Mouse (Mus musculus): ENCODE results near the gene Nagk.
"Not testable (repeated sequence)": the region's sequence is repeated elsewhere in the genome, so short reads cannot be mapped to it uniquely, and the experiment has no call there.

Nagk gene

DNA sequence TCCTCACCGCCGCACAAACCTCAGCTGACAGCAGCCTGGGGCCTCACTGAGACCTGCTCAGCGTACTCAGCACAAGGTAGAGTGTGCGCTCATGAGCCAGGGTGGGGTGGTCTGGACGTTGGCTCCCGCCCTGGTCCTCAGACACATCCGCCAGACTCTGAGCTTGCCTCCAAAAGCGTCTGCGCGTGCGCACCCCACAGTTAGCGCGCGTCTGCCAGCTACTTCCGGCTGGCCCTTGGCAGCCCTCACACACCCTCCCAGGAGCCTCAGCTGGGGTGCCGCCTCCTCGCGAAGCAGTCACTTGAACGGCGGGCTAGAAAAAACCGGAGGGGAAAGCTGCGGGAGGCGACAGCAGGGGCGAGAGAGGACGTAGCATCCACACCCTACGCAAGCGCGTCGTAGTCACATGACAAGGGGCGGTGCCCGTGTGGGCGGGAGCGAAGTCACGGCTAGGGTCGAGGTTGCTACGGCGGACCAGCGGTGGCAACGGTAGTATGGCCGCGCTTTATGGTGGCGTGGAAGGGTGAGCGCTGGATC is at the start of gene Nagk:
Gene Nagk (plus strand): TSS at position 223 of the 537 bp plus-strand sequence.
- DNase-seq (ENCODE audit: low read depth): peak; percentile 91

DNA sequence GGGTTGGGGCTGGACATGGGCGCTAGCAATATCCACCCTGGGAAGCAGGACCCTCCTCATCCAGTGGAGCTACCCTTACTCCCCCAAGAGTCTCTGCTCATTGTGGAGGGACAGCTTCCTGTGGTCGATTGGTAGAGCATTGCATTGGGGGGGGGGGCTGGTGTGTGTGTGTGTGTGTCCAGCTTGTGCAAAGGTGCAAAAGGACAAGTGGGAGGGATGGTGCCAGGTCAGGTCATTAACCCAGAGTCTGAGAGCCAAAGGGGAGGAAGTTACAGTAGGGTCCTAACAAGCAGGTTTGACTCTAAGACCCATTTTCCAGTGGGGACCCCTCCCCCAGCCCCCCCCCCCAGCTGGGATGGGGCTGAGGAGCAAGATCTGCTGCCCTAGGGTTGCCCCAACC is 49.3 kb upstream of the Nagk start:
- no peak for DNase-seq (ENCODE audit: low read depth)

DNA sequence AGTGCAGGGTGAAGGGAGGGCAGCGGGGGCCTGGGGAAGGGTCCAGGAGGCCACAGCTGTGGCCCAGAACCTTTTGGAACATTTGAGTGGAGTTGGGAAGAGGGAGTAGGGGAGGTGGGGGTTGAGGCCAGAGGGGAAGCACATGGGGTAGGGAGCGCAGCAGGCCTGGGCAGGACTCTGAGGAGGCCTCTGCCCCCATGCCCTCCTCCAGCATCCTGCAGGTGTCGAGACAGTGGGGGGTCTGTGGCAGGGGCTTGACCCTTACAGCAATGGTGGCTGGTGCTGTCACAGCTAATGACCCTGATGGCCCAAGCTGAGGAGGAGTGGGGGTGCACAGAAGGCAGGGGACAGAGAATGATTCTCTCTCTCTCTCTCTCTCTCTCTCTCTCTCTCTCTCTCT is 45.5 kb upstream of the Nagk start:
- DNase-seq (ENCODE audit: low read depth): no peak

DNA sequence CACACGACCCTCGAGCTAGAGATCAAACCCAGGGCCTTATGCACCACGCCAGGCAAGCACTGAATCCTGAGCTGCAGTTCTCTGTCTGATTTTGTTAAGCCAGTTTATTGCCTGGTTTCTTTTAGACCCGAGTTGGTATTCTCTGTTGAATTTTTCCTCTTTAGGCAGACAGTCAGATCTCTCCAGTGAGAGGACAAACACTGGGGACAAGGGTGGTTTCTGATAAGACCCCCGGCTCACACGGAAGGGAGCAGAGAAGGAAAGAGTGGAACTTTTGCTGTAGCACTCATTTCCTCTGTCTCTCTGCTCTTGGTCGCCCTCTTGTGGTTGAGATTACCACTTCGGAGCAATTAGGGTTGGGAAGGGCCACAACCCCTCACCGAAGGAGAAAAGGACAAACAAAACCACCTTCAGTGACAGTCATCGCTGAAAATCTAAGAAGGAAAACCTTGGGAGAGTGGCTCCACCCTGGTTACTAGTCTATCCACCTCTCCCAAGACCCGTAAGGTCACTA is 44.6 kb upstream of the Nagk start:
- no peak for DNase-seq (ENCODE audit: low read depth)

DNA sequence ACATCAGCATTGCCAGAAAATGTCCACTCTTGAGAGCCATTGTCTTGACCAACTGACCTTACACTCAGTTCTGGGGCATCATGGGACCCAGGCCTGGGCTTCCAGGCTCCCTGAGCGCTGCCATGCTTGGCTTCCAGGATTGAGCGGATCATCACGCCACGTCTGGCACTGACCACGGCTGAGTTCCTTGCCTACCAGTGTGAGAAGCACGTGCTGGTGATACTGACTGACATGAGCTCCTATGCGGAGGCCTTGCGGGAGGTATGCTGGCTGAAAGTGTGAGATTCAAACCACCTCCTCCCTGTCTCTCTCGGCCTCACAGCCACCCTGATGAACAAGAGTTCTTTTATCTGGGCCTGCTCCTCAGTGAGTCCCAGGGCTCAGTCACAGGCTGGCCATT is 38.7 kb upstream of the Nagk start:
- no peak for DNase-seq (ENCODE audit: low read depth)

DNA sequence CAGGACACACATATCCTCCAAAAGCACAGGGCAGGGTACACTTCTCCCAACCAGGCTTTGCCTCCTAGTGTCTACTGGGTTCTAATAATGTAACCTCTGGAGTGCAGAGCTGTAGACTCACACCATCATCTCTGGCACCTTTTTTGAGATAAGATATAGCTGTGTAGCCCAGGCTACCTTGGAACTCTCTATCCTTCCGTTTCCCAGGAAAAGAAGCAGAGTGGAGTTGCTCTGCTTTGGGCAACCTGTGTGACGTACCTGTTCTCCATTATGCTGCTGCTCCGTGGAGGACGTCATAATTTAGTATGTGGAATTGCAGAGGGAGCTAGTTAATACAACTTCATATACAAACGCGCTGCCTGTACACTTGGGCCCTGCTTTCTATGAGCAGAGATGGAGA is 32.4 kb upstream of the Nagk start, which contains the start of gene Ankrd53:
Gene Ankrd53 (plus strand): TSS at position 301 of the 400 bp plus-strand sequence.
- no peak for DNase-seq (ENCODE audit: low read depth)

DNA sequence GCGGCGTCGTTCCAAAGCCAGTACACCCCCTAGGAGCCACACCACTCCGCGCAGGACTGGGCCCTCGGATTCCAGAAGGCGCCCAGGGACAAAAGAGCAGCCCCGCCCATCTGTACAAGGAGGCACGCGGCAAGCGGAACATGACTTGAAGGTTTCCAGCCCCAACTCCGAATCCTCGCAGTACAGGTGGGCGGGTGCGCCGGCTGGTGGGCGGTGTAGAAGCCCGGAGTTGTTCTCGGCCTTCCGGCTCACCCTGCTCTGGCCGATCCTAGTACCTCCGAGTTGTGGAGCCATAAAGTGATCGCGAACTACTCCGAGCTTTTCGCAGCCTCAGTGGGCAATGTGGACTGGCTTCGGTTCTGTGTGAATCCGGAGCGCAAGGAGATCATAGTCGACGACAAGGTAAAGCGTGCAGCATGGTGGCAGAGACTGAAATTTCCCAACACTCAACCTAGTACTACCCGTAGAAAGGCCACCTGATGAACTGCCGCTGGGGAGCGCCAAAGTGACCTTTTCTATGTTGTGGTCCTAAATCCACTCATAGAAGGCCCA is 31.8 kb upstream of the Nagk start:
- DNase-seq (ENCODE audit: low read depth): no peak

DNA sequence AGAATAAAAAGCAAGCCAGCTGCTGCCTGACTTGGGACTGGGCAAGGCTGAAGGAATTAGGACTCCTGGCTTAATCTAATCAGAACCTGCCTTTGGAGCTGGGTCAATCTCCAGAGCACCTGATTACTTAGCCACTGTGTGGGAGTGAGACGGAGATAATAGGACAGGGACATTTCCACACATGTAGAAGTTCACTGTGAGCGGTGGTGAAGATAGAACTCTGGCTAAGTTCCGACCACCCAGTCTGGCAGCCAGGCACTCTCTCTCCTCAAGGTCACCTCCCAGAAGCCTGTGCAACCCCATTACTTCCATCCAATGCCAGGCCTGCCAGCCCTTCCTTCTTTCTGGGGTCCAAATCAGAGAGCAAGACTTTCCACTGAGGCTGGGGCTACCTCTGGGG is 27.8 kb upstream of the Nagk start:
- no peak for DNase-seq (ENCODE audit: low read depth)

DNA sequence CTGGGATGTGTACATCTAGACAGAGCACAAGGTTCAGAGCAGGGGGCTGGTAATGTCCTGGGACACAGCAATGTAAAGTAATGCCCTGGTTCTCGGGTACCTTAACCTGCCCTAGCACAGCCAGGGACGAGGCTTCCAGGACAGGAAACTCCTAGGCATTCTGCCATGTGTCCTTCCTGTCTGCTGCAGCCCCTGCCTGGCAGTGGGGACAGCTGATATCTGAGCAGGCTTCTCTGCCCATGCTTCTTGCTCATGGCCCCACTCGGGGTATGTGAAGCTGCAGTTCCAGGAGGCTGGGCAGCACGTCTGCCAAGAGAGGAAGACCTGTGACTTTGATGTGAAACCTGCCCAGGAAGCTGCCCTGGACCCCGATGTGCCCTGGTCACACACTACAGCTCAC is 26.3 kb upstream of the Nagk start:
- no peak for DNase-seq (ENCODE audit: low read depth)

DNA sequence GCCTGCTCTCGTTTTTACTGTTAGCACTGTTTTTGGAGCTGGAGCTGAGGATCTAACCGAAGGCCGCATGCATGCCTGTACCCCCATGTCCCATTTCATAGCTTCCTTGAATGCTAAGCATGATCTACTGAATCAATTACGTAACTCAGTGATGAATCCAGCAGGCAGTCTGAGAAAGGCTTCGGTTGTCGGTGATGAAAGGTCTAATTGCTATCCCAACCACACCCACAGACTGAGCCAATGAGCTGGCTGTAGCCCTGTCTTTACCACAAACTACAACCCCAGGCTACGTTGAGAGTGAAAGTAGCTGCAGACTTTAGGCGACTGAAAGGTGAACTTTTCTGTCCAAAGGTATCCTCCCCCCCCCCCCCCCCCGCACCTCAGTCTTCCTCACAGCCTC is 20.7 kb upstream of the Nagk start:
- DNase-seq (ENCODE audit: low read depth): peak; percentile 43

DNA sequence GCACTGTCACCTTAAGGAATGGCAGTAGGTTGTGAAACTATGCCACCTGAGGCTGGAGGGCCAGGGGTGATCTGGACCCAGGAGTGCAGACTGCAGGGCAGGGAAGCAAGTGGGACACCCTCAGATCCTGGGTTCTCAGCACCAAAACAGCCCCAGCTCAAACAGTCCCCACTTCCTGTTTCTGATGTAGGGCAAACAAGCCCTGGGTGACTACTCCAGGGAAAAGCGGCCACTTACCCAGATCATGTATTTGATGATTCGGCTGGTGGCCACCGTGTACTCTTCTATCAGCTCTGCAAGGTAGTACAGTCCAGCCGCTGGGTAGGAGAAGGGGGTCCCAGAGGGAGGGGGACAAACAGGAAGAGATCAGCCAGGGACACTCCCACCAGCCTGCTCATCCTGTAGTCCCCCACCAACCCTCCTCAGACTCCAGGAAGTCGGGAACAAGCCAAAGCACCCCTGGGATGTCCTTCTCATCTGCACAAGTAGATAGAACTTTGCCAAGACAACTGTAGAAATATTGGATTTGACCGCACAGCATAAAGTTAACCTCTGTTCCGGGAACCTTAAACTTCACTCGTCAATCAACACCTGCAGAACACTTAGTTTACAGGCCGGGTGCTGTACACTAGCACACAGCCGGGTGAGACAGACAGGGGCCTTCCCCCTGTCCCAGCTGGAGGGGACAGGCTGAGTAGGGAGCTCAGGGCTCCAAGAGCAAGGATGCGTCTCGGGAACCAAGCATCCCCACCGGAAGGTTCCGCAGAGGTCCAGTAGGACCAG is 19.8 kb upstream of the Nagk start:
- DNase-seq (ENCODE audit: low read depth): no peak

DNA sequence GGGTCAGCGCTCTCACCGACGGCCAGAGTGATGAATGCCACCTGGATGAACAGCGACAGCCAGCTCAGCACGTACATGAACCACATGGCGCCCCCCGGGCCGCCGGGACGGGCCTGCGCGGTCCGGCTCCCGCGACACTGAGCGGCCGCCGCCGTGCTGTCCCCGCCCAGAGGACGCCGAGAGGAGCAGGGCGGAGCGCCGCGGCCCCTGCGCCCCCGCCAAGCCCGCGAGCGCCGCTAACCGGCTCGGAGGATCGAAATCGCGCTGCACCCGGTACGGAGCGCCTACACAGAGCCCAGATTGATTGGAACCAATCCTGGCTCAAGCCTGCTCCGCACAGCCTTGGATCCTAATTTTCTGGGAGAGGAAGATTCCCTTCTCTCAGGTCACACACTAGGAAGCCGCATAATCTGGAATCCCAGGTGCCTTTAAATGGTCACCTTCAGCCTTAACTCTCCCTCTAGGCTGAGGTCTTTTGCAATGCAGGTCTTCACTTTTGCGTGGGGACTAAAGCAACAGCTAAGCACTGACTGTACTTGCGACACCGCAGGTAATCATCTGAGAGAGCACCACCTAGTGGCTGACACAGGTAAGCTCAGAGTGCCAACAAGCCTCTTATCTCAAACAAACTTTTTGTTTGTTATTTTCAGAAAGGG is 19.0 kb upstream of the Nagk start, which contains the start of gene Tex261:
Gene Tex261 (minus strand): TSS at position 176 of the 656 bp plus-strand sequence.
- peak; percentile 73 for DNase-seq (ENCODE audit: low read depth)

DNA sequence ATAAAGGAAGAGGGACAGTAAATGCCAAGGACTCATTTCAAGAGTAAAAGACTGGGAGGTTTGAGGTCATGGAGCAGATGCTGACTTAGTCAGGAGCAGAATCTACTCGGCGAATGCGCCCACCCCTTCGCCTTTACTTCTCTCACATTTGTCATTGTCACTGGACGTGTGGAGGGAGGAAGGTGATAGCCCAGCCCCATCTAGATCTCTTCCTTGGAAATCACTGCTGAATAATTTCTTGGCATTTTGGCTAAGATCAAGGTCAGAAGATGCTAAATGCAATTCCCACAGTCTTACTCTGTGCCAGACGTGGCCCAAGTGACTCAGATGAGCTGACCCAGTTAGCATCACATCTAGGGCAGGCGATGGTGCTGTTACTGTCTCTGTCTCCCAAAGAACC is 16.5 kb upstream of the Nagk start:
- DNase-seq (ENCODE audit: low read depth): no peak

DNA sequence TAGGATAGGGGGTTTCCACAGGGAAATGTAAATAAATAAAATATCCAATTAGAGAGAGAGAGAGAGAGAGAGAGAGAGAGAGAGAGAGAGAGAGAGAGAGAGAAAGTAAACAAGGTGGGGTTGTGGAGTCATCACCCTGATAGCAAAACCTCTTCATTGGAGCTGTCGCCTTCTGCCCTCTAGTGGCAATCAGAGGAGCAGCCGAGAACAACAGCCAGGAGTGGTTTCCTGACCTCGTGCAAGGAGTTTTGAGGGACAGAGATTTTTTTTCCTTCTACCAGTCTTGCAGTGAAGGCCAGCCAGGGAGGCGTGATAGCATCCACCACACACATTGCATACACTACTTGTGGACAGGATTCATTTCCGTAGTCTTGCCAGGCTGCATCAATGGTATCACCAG is 15.8 kb upstream of the Nagk start:
- peak; percentile 36 for DNase-seq (ENCODE audit: low read depth)

DNA sequence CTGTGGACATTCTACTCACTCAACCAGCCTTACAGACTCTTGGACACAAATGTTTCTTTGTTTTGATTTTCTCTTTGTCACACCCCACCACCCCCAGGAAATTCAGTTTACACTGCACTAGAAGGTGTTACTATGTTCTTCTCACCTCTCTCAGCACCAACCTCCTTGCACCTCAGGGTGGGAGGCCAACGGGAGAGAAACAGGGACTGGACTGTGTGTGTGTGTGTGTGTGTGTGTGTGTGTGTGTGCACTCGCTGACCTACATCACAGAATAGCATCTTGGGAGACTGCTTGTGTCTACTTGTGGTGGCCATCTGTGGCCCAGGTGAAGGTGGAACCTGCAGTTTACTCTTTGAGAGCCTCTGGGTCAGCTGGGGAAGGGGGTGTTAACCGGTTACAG is 8.4 kb upstream of the Nagk start:
- no peak for DNase-seq (ENCODE audit: low read depth)

DNA sequence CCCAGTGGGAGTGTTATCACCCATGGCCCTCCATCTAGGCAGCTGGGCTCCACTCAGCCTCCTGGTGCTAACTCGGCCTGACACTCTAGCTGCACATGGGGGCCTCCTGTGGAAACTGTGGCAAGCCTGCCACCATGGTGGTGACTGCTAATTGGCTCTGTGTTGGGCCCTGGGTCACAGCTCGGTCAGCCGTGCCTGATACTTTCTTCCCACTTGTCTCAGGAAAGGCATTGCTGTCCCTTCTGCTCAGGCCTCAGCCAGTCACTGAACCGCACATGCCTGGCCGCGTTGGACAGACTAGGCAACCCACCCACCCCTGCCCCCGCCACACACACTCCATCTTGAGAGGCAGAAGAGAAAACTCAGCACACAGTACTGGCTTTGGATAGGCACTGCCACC is 6.2 kb upstream of the Nagk start:
- no peak for DNase-seq (ENCODE audit: low read depth)

DNA sequence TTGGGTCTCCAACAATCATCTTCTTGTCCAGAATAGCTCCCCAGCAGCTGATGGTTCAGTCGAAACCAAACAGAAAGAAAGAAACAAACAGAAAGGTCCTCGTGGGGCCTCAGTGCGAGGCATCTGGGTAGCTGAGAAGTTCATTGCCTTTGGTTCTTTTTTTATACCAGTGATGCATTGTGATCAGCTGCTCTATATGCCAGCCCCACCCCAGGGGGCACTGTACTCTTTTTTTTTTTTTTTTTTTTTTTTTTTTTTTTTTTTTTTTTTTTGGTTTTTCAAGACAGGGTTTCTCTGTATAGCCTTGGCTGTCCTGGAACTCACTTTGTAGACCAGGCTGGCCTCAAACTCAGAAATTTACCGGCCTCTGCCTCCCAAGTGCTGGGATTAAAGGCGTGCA is 4.2 kb upstream of the Nagk start:
- DNase-seq (ENCODE audit: low read depth): not testable (repeated sequence)

DNA sequence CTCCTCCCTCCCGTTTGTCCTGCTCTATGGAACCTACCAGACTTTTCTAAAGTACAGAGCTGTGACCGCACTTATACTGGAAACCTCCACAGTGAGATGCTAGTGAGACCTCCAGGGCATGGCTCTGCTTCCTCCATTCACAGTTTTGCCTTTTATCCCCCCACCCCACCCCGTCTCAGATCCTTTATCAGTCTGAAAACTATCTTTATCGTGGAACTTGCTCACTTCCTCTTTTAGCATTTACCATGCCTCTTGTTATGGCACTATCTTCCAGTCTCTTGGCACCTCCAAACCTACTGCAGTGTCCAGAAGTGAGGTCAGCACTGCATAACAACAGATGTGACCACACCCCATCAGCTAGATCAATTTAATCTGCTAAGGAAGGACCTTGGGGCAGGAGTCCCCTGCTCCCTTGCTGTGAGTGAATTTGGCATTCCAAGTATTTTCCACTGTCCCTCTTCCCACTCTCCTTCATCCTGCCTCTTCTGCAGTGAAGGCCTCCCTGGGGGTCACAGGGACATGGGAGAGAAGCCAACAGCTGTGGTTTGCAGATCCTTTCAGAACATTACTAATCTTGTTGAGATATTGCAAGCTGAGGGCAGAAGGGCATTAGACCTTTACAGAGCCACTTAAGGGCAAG is 3.4 kb upstream of the Nagk start:
- DNase-seq (ENCODE audit: low read depth): no peak

DNA sequence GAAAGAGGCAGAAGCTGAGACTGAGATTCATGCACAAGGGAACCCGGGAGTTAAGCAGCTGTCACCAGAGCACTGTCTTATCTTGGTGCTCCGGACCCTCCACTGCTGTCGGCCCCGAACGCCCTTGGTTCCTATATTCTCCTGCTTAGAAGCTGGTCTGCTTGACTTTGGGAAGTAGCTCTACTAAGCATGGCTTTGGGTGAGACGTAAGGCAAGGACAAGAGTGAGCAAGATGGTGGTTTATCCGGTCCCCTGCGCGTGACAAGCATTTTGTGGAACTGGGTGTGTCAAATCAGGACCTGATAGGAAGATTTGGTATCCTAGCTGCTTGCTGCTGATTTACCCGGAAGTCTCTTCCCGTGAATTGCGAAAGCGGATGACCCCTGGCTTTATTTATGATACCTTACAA is 714 bp downstream of the Nagk start:
- no peak for DNase-seq (ENCODE audit: low read depth)

DNA sequence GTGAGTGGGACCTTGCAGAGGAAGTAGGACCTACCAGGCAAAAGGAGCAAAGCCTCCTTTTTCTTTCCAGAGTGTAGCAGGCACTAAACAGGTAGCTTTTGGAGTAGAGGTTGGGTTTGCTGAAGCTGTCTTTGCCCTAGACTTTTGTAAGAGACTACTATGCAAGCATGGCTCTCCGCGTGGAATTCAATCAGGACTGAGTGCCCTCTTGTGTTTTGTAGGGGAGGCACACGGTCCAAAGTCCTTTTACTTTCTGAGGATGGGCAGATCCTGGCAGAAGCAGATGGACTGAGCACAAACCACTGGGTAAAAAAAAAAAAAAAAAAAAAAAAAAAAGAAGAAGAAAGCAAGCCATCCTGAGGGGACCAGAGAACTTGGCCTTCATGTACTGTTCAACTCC is 1.9 kb downstream of the Nagk start:
- no peak for DNase-seq (ENCODE audit: low read depth)

DNA sequence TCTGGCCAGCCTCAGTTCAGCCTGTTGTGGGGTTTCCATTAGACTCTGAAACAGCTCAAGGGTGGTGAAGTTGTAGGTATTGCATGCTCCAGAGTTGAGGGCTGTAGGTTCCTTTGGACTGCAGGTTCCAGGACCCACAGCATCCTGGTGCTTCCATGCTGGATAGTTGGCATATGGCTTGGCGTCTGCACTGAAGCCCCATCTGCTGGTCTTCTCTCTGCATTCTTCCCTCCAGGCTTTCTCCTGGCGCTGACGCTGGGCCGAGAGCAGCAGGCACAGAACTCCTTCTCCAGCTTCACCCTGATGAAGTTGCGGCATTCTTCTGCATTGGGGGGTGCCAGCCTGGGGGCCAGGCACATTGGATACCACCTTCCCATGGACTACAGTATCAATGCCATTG is 7.3 kb downstream of the Nagk start:
- DNase-seq (ENCODE audit: low read depth): no peak

DNA sequence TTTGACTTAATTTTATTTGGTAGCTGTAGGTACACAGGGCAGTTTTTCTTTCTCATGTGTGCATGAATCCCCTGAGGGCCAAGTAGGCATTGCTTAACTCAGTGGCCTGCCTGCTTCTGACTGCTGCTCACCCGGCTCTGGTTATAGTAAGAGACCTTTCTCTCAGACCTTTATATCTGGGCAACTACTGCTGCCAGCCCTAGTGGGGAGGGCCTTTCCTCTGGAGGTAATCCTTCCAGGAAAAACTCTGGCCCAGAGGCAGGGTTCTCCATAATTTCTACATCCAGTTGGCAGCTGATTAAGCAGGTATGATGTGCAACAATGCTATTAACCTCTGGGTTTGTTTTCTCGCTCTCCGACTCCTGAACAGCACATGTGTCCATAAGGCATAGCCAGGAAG is 8.1 kb downstream of the Nagk start:
- no peak for DNase-seq (ENCODE audit: low read depth)

Data from fibroblast of lung, adult 2 months (primary cell).